In the genomic region with DNA sequence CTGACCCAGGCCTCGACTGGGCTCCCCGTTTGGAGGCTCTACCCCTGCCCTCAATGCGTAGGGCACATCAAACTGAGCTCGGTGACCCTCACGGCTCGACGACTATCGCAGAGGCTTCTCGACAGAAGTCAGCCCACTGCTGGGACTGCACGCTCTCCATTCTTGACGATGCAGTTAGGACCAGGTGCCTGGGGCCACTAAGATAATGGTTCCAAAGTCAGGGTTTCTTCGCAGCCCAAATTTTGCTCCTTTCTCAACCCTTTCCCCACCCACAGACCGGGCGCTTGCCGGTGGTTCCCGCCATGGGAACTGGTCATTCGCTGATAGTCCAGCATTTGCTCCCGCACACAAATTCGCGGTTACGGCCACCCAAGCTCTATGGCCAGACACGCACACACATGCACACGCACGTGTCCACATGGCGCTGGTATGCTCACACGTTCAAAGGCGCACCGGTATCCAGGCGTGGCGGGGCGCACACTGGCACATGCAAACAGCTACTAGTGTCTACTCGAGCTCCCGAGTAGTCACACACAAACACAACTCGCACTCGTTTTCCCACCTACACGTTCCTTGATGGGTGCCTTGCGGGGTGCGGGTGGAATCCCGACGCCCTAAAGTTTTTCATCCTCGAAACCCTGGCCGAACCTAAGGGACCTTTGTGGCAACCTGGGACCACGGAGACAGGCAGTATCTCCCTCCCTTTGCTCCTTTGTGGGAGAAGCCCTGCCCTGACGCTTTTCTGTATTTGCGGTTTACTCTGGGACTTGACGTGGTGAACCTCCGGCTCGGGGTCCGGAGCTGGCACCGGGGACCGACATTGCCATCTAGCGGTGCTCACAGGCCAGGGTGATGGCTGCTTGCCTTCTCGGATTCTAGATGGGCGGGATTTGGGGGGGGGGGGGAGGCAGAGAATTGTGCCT, we compare ENCODE assay signal across 8 mouse cellular contexts. TPM values are rescaled to one million over a fixed set of nuclear protein-coding genes. Genes with fewer than 3 reads are reported as not detected.
DNase-seq lines count a peak whose midpoint lies in the region; ATAC-seq and TF ChIP-seq lines count a peak whose summit lies in the region.

No protein-coding gene starts in this region.

- no peaks in the 10 kb centered on the region for H3K9me3 ChIP-seq in intestine, embryonic 15.5 days
- H3K9me3 ChIP-seq in liver, embryonic 12.5 days (replicated peaks) = no peaks in the 10 kb centered on the region

- H3K4me2 ChIP-seq in intestine, embryonic 15.5 days (replicated peaks) = peak overlapping the region; percentile 98
- H3K4me2 ChIP-seq in liver, embryonic 12.5 days = peak overlapping the region; percentile 91

- ATAC-seq in intestine, embryonic 15.5 days = peak; percentile 30; the same call in 1 of the 2 replicates
- ATAC-seq in liver, embryonic 12.5 days = no peak

- intact Hi-C loops in gastrocnemius, adult 2 months (cut with DNase I) = loop anchor here (2.0 kb wide), 1 partner anchor 145 kb away; no protein-coding TSS in a partner anchor

- peaks cover 36% of the 10 kb centered on the region for H3K4me1 ChIP-seq in intestine, embryonic 15.5 days (replicated peaks)
- H3K4me1 ChIP-seq in liver, embryonic 12.5 days = peaks cover 53% of the 10 kb centered on the region

- no peaks in the 10 kb centered on the region for H3K36me3 ChIP-seq in intestine, embryonic 15.5 days
- H3K36me3 ChIP-seq in liver, embryonic 12.5 days = peaks cover 4% of the 10 kb centered on the region; the same call in 1 of the 2 replicates

- TF ChIP-seq CTCF in gastrocnemius, adult 2 months (IDR thresholded peaks at IDR 0.05) = peak; percentile 70

- DNase-seq in urinary bladder, postnatal 25 days (ENCODE audit: low spot score) = peak; percentile 56
- DNase-seq in urinary bladder, postnatal 10 days (ENCODE audit: low spot score) = no peak
- peak; percentile 75 to 80 for DNase-seq in cerebellum, adult 18-20 months
- peak; percentile 77 for DNase-seq in gastrocnemius, adult 2 months
- DNase-seq in naive thymus-derived CD4-positive, alpha-beta T cell, adult 2 months (ENCODE audit: low read depth) = peak; percentile 88
- peak; percentile 68 for DNase-seq in yolk sac, embryonic 10.5 days (ENCODE audit: low spot score)

- peaks cover 37% of the 10 kb centered on the region for H3K27me3 ChIP-seq in intestine, embryonic 15.5 days (replicated peaks)
- H3K27me3 ChIP-seq in liver, embryonic 12.5 days (replicated peaks) = peaks cover 78% of the 10 kb centered on the region

- peak overlapping the region; percentile 10; the same call in 1 of the 2 replicates for H3K9ac ChIP-seq in intestine, embryonic 15.5 days
- H3K9ac ChIP-seq in liver, embryonic 12.5 days = 0 out of 2 replicates have a peak overlapping the region, but pooled peaks have one; percentile 22

- H3K4me3 ChIP-seq in gastrocnemius, adult 2 months = peak overlapping the region; percentile 70
- peak overlapping the region; percentile 54 for H3K4me3 ChIP-seq in intestine, embryonic 15.5 days (replicated peaks)
- H3K4me3 ChIP-seq in liver, embryonic 12.5 days = peak overlapping the region; percentile 60

- 5% methylated on average over 54 of the region's 54 CpGs for WGBS in intestine, embryonic 15.5 days
- 5% methylated on average over 54 of the region's 54 CpGs for WGBS in liver, embryonic 12.5 days (ENCODE audit: insufficient replicate concordance)

- no peak overlapping the region for H3K27ac ChIP-seq in gastrocnemius, adult 2 months
- no peak overlapping the region for H3K27ac ChIP-seq in intestine, embryonic 15.5 days
- no peak overlapping the region for H3K27ac ChIP-seq in liver, embryonic 12.5 days

RNA-seq across cellular contexts. Expression of gene Chrm4, which starts 3.4 kb away (rescaled TPM):
- total RNA-seq in gastrocnemius, adult 2 months (2021) = not detected
- polyA plus RNA-seq in intestine, embryonic 15.5 days (2015; fragmentation: Nextera tagmentation; extraction: Ambion mirVana) = 0.23 and 0.25 TPM in 2 replicates
- 0.17 TPM in 1 of 2 replicates, not detected in the other for polyA plus RNA-seq in liver, embryonic 12.5 days (2016; fragmentation: Nextera tagmentation; extraction: Ambion mirVana)

RNA-seq across cellular contexts. Expression of gene Mdk, which starts 8.4 kb away (rescaled TPM):
- under 1 TPM; 0.51 to 0.92 TPM for total RNA-seq in gastrocnemius, adult 2 months (2021)
- polyA plus RNA-seq in intestine, embryonic 15.5 days (2015; fragmentation: Nextera tagmentation; extraction: Ambion mirVana) = 534 and 652 TPM in 2 replicates
- polyA plus RNA-seq in liver, embryonic 12.5 days (2016; fragmentation: Nextera tagmentation; extraction: Ambion mirVana) = 137 and 140 TPM in 2 replicates

RNA-seq across cellular contexts. Expression of gene Gm9821, which starts 21.8 kb away (rescaled TPM):
- not detected for total RNA-seq in gastrocnemius, adult 2 months (2021)
- polyA plus RNA-seq in intestine, embryonic 15.5 days (2015; fragmentation: Nextera tagmentation; extraction: Ambion mirVana) = 0.44 and 0.73 TPM in 2 replicates
- polyA plus RNA-seq in liver, embryonic 12.5 days (2016; fragmentation: Nextera tagmentation; extraction: Ambion mirVana) = 2.3 and 2.5 TPM in 2 replicates

RNA-seq across cellular contexts. Expression of gene Dgkz, which starts 52.0 kb away (rescaled TPM):
- 10 to 100 TPM; 33.7 to 37.5 TPM for total RNA-seq in gastrocnemius, adult 2 months (2021)
- polyA plus RNA-seq in intestine, embryonic 15.5 days (2015; fragmentation: Nextera tagmentation; extraction: Ambion mirVana) = 60.3 and 76.1 TPM in 2 replicates
- polyA plus RNA-seq in liver, embryonic 12.5 days (2016; fragmentation: Nextera tagmentation; extraction: Ambion mirVana) = 46.9 and 48.8 TPM in 2 replicates
